Comparison of ENCODE assay signal across 8 mouse cellular contexts in the genomic region with DNA sequence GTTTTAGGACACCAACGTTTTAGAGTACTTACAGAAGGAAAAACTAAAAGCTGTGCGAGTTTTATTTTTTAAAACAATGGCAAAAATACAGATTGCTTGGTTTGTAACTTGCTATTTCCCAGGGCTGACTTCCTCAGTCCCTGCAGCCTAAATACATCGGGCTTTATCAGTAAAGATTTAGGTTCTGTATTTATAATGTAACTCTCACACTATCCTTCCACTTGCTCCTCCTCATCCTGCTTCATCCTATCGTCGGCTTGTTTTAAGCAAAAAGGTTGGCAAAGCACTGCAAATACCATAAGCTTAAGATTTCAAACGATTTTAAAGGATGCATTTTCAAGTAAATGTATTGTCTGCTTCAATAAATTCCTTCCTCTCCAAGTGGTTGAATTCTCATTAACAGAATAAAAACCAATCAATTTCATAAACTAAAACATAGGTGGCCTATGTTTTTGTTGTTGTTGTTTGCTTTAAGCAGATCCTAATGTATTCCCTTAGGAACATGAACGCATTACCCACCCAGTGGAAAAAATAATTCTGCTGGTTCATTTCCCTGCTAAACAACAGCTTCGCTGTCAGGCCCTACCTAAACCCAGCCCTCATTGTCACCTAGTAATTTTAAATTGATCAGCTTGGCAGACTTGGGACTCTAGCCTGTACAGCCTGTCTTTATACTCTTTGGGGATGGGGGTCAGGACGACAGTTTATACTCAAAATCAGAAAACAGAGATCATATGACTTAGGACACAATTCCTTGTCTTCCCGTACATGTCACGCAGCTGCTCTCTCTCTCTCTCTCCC. TPM values are rescaled to one million over a fixed set of nuclear protein-coding genes. Genes with fewer than 3 reads are reported as not detected.
DNase-seq lines count a peak whose midpoint lies in the region; ATAC-seq and TF ChIP-seq lines count a peak whose summit lies in the region.

No protein-coding gene starts in this region.

- H3K79me2 ChIP-seq in MEL (ENCODE audit: control insufficient read depth, insufficient read depth, low read length, poor library complexity): peaks cover 30% of the 10 kb centered on the region

- H3K4me3 ChIP-seq in kidney, adult 2 months (ENCODE audit: insufficient read depth, low read depth, low read length): peak overlapping the region; percentile 77
- peak overlapping the region; percentile 71 to 88 for H3K4me3 ChIP-seq in MEL (ENCODE audit: control insufficient read depth in 1 of 2, insufficient read depth in 1 of 2, low read depth in 2 of 2, low read length in 2 of 2)
- peak overlapping the region; percentile 91 for H3K4me3 ChIP-seq in hindbrain, embryonic 10.5 days
- H3K4me3 ChIP-seq in midbrain, embryonic 12.5 days: peak overlapping the region; percentile 89

- no peak for TF ChIP-seq RAD21 in MEL (IDR thresholded peaks at IDR 0.05; ENCODE audit: low read depth, low read length)

- H3K27ac ChIP-seq in kidney, adult 2 months (ENCODE audit: insufficient read depth, low read depth, low read length): peak overlapping the region; percentile 49; the same call in 1 of the 2 replicates
- H3K27ac ChIP-seq in MEL (ENCODE audit: control insufficient read depth, low read depth, low read length): peak overlapping the region; percentile 36
- H3K27ac ChIP-seq in hindbrain, embryonic 10.5 days: peak overlapping the region; percentile 99
- H3K27ac ChIP-seq in midbrain, embryonic 12.5 days (replicated peaks): peak overlapping the region; percentile 100

- ATAC-seq in midbrain, embryonic 12.5 days (ENCODE audit: low FRiP score, low read depth): no peak

- H3K4me1 ChIP-seq in kidney, adult 2 months (ENCODE audit: control insufficient read depth, insufficient read depth, low read length): no peaks in the 10 kb centered on the region
- H3K4me1 ChIP-seq in MEL (ENCODE audit: control insufficient read depth in 1 of 2, insufficient read depth in 2 of 2, low read length in 2 of 2): peaks cover 0 to 6% of the 10 kb centered on the region in 2 experiments; a peak in 1 of 4 replicates
- peaks cover 25% of the 10 kb centered on the region for H3K4me1 ChIP-seq in hindbrain, embryonic 10.5 days (replicated peaks)
- peaks cover 19% of the 10 kb centered on the region for H3K4me1 ChIP-seq in midbrain, embryonic 12.5 days

- TF ChIP-seq POLR2A in kidney, adult 2 months (IDR thresholded peaks at IDR 0.05; ENCODE audit: low read depth, low read length): no peak
- no peak for TF ChIP-seq POLR2A in MEL (IDR thresholded peaks at IDR 0.05; ENCODE audit: control insufficient read depth in 1 of 2, insufficient read depth in 1 of 2, low read depth in 1 of 2, low read length in 2 of 2, poor library complexity in 1 of 2)

- no peaks in the 10 kb centered on the region for H3K36me3 ChIP-seq in kidney, adult 2 months (ENCODE audit: control insufficient read depth, insufficient read depth, low read length)
- H3K36me3 ChIP-seq in MEL (ENCODE audit: control insufficient read depth in 1 of 2, insufficient read depth in 2 of 2, low read length in 2 of 2): peaks cover 0 to 20% of the 10 kb centered on the region in 2 experiments; a peak in 2 of 4 replicates
- H3K36me3 ChIP-seq in hindbrain, embryonic 10.5 days: no peaks in the 10 kb centered on the region
- no peaks in the 10 kb centered on the region for H3K36me3 ChIP-seq in midbrain, embryonic 12.5 days

- no peaks in the 10 kb centered on the region for H3K9me3 ChIP-seq in MEL (replicated peaks; ENCODE audit: insufficient read depth, low read length)
- H3K9me3 ChIP-seq in hindbrain, embryonic 10.5 days: no peaks in the 10 kb centered on the region
- H3K9me3 ChIP-seq in midbrain, embryonic 12.5 days: no peaks in the 10 kb centered on the region

- DNase-seq in kidney, adult 2 months: no peak
- DNase-seq in kidney, postnatal 25 days: no peak
- DNase-seq in MEL (ENCODE audit: low read depth, low spot score): peak; percentile 65
- no peak for DNase-seq in hindbrain, embryonic 10.5 days (ENCODE audit: low spot score)
- no peak for DNase-seq in gastrocnemius, postnatal 14 days
- no peak for DNase-seq in cerebellum, postnatal 25 days
- DNase-seq in kidney, postnatal 14 days: no peak

- 17% methylated on average over 11 of the region's 11 CpGs for WGBS in kidney, adult 2 months
- 30% methylated on average over 11 of the region's 11 CpGs for WGBS in hindbrain, embryonic 10.5 days
- WGBS in midbrain, embryonic 12.5 days: 22% methylated on average over 11 of the region's 11 CpGs

- no peaks in the 10 kb centered on the region for H3K27me3 ChIP-seq in kidney, adult 2 months (replicated peaks; ENCODE audit: control insufficient read depth, insufficient read depth, low read length)
- no peaks in the 10 kb centered on the region for H3K27me3 ChIP-seq in MEL (ENCODE audit: control insufficient read depth in 1 of 2, insufficient read depth in 2 of 2, low read length in 2 of 2)
- no peaks in the 10 kb centered on the region for H3K27me3 ChIP-seq in hindbrain, embryonic 10.5 days (ENCODE audit: insufficient read depth, poor library complexity, severe bottlenecking)
- no peaks in the 10 kb centered on the region for H3K27me3 ChIP-seq in midbrain, embryonic 12.5 days

- intact Hi-C loops in gastrocnemius, postnatal 14 days (cut with DNase I; ENCODE audit: low total_unique reads): no loop called here

- peak overlapping the region; percentile 64 for H3K4me2 ChIP-seq in midbrain, embryonic 12.5 days (replicated peaks)

- peak overlapping the region; percentile 93 for H3K9ac ChIP-seq in MEL (ENCODE audit: control insufficient read depth, low read depth, low read length, poor library complexity, severe bottlenecking)
- peak overlapping the region; percentile 95 for H3K9ac ChIP-seq in midbrain, embryonic 12.5 days (replicated peaks)

- TF ChIP-seq CTCF in kidney, adult 2 months (conservative IDR thresholded peaks at IDR 0.05; ENCODE audit: insufficient read depth, insufficient read length, low read depth, low read length): no peak
- TF ChIP-seq CTCF in MEL (IDR thresholded peaks at IDR 0.05 in 2 of 3, conservative IDR thresholded peaks at IDR 0.05 in 1 of 3; ENCODE audit: control insufficient read depth in 1 of 3, insufficient read depth in 1 of 3, low read depth in 2 of 3, low read length in 3 of 3, poor library complexity in 1 of 3, severe bottlenecking in 1 of 3): no peak

- 0 out of 4 replicates have a peak, but pooled peaks of 1 of the 2 experiments have one; percentile 20 for TF ChIP-seq EP300 in MEL (IDR thresholded peaks at IDR 0.05; ENCODE audit: low read depth in 1 of 2, low read length in 2 of 2)

TF ChIP-seq in MEL, 35 proteins besides CTCF, POLR2A, EP300 and RAD21 (continues in another document):
- TF ChIP-seq MAX (IDR thresholded peaks at IDR 0.05; ENCODE audit: low read length) (peak; percentile 38; the same call in 1 of the 2 replicates), MYB (IDR thresholded peaks at IDR 0.05; ENCODE audit: low read depth, low read length) (no peak), POLR2AphosphoS5 (IDR thresholded peaks at IDR 0.05; ENCODE audit: borderline replicate concordance, low read depth, low read length) (no peak), ZMIZ1 (IDR thresholded peaks at IDR 0.05; ENCODE audit: low read depth, low read length) (no peak), RCOR1 (IDR thresholded peaks at IDR 0.05; ENCODE audit: low read depth, low read length) (no peak), USF2 (IDR thresholded peaks at IDR 0.05; ENCODE audit: borderline replicate concordance in 1 of 2, insufficient read depth in 1 of 2, low read depth in 1 of 2, low read length in 2 of 2) (no peak), ZKSCAN1 (IDR thresholded peaks at IDR 0.05; ENCODE audit: low read depth, low read length) (no peak), SIN3A (IDR thresholded peaks at IDR 0.05; ENCODE audit: low read length) (peak; percentile 59; the same call in 1 of the 2 replicates), ZNF384 (IDR thresholded peaks at IDR 0.05; ENCODE audit: low read depth, low read length) (no peak), MAZ (IDR thresholded peaks at IDR 0.05; ENCODE audit: low read depth, low read length) (no peak), CHD1 (IDR thresholded peaks at IDR 0.05; ENCODE audit: low read depth, low read length) (no peak), ZC3H11A (IDR thresholded peaks at IDR 0.05; ENCODE audit: low read depth, low read length) (no peak), NRF1 (IDR thresholded peaks at IDR 0.05; ENCODE audit: insufficient read depth, low read depth, low read length, poor library complexity, severe bottlenecking) (no peak), TAL1 (IDR thresholded peaks at IDR 0.05; ENCODE audit: low read length) (no peak), CHD2 (IDR thresholded peaks at IDR 0.05; ENCODE audit: low read length) (no peak), USF1 (IDR thresholded peaks at IDR 0.05; ENCODE audit: low read depth, low read length) (no peak), MEF2A (IDR thresholded peaks at IDR 0.05; ENCODE audit: extremely low read depth, insufficient replicate concordance, low read depth, low read length, poor library complexity, severe bottlenecking) (no peak), ETS1 (IDR thresholded peaks at IDR 0.05; ENCODE audit: low read depth, low read length) (0 out of 2 replicates have a peak, but pooled peaks have one; percentile 14), E2F4 (IDR thresholded peaks at IDR 0.05; ENCODE audit: borderline replicate concordance, low read depth, low read length) (no peak), HCFC1 (IDR thresholded peaks at IDR 0.05; ENCODE audit: low read depth, low read length) (0 out of 2 replicates have a peak, but pooled peaks have one; percentile 30), GATA1 (IDR thresholded peaks at IDR 0.05; ENCODE audit: low read depth, low read length) (0 out of 2 replicates have a peak, but pooled peaks have one; percentile 27)

RNA-seq across cellular contexts. Expression of gene Cep170, which starts 1.2 kb away (rescaled TPM):
- polyA plus RNA-seq in kidney, adult 2 months (2012; rRNA removed): 2.9 and 3.2 TPM in 2 replicates
- total RNA-seq in MEL (2012; rRNA removed): 9.2 and 10.8 TPM in 2 replicates
- polyA plus RNA-seq in MEL (2012; ENCODE audit: insufficient read depth in 1 of 2, insufficient read length in 2 of 2, low read depth in 1 of 2, low replicate concordance in 2 of 2, missing spikeins in 1 of 2): 100 to 1,000 TPM in 1 of 2 experiments, 10 to 100 TPM in 1; 13.9 to 423 TPM
- polyA plus RNA-seq in hindbrain, embryonic 10.5 days (2016; fragmentation: Nextera tagmentation; extraction: Ambion mirVana): 35.5 and 42.4 TPM in 2 replicates
- 95.2 and 100.0 TPM in 2 replicates for polyA plus RNA-seq in midbrain, embryonic 12.5 days (2016; fragmentation: Nextera tagmentation; extraction: Ambion mirVana)
- 10 to 100 TPM; 20.2 to 25.3 TPM for total RNA-seq in gastrocnemius, postnatal 14 days (2021)

RNA-seq across cellular contexts. Expression of gene Sdccag8, which starts 1.8 kb away (rescaled TPM):
- 12.8 and 13.3 TPM in 2 replicates for polyA plus RNA-seq in kidney, adult 2 months (2012; rRNA removed)
- total RNA-seq in MEL (2012; rRNA removed): 4.6 and 4.9 TPM in 2 replicates
- polyA plus RNA-seq in MEL (2012; ENCODE audit: insufficient read depth in 1 of 2, insufficient read length in 2 of 2, low read depth in 1 of 2, low replicate concordance in 2 of 2, missing spikeins in 1 of 2): 1 to 10 TPM in 1 of 2 experiments, not detected in 1; 7.8 TPM
- 22.1 and 25.3 TPM in 2 replicates for polyA plus RNA-seq in hindbrain, embryonic 10.5 days (2016; fragmentation: Nextera tagmentation; extraction: Ambion mirVana)
- polyA plus RNA-seq in midbrain, embryonic 12.5 days (2016; fragmentation: Nextera tagmentation; extraction: Ambion mirVana): 29.5 and 30.1 TPM in 2 replicates
- 1 to 10 TPM; 3.1 to 4.1 TPM for total RNA-seq in gastrocnemius, postnatal 14 days (2021)

Comparison
In these comparisons a context has a peak if more than half of its experiments do, and no peak if none do; other contexts are left out.
1. H3K27ac ChIP-seq: peak in every context shown above with its lines; median percentile 100 in midbrain, embryonic 12.5 days; 99 in hindbrain, embryonic 10.5 days; 49 in kidney, adult 2 months; 36 in MEL.